In genomic region chr12:8793410-8794051, GRCm38 (mm10) we compare ENCODE assay signal across 16 mouse cellular contexts. TPM values are rescaled to one million over a fixed set of nuclear protein-coding genes. Genes with fewer than 3 reads are reported as not detected.
DNase-seq lines count a peak whose midpoint lies in the region; ATAC-seq and TF ChIP-seq lines count a peak whose summit lies in the region.
"Had no signal": no experiment of that assay in that cellular context is flagged by ENCODE, and none has a peak within 500 bp of the region (broad histone marks: within the 10 kb centered on the region; RNA-seq: fewer than 3 reads in every experiment).

No protein-coding gene starts in this region.

- H3K9ac ChIP-seq in forebrain, embryonic 16.5 days (replicated peaks; ENCODE audit: low read depth, low read length), result no peak overlapping the region
- H3K9ac ChIP-seq in midbrain, postnatal 0 days (replicated peaks; ENCODE audit: low read length, poor library complexity, severe bottlenecking), result no peak overlapping the region
- H3K9ac ChIP-seq in midbrain, embryonic 13.5 days (replicated peaks), result no peak overlapping the region
- H3K9ac ChIP-seq in liver, embryonic 11.5 days (ENCODE audit: low read depth, low read length), result no peak overlapping the region
- H3K9ac ChIP-seq: embryonic facial prominence, embryonic 15.5 days; forebrain, embryonic 13.5 days; limb, embryonic 12.5 days; stomach, embryonic 15.5 days had no signal

- H3K4me1 ChIP-seq in forebrain, embryonic 16.5 days (replicated peaks; ENCODE audit: control insufficient read depth, insufficient read depth, low read length), result no peaks in the 10 kb centered on the region
- peaks cover 15% of the 10 kb centered on the region for H3K4me1 ChIP-seq in forebrain, embryonic 10.5 days
- H3K4me1 ChIP-seq in midbrain, postnatal 0 days (ENCODE audit: insufficient read depth, low read length), result no peaks in the 10 kb centered on the region
- peaks cover 4% of the 10 kb centered on the region; the same call in 1 of the 2 replicates for H3K4me1 ChIP-seq in midbrain, embryonic 13.5 days (replicated peaks)
- no peaks in the 10 kb centered on the region for H3K4me1 ChIP-seq in liver, embryonic 11.5 days (replicated peaks; ENCODE audit: control insufficient read depth, insufficient read depth, low read length)
- H3K4me1 ChIP-seq: forebrain, embryonic 13.5 days had no signal

- WGBS in forebrain, embryonic 16.5 days, result 90% methylated on average over 2 of the region's 2 CpGs
- WGBS in forebrain, embryonic 10.5 days, result 94% methylated on average over 2 of the region's 2 CpGs
- 82% methylated on average over 2 of the region's 2 CpGs for WGBS in midbrain, postnatal 0 days
- WGBS in midbrain, embryonic 13.5 days, result 91% methylated on average over 2 of the region's 2 CpGs
- WGBS in liver, embryonic 11.5 days, result 68% methylated on average over 2 of the region's 2 CpGs

- TF ChIP-seq CTCF in midbrain, postnatal 0 days (IDR thresholded peaks at IDR 0.05), result no peak

- H3K36me3 ChIP-seq in forebrain, embryonic 16.5 days (ENCODE audit: control insufficient read depth, insufficient read depth), result peaks cover 16% of the 10 kb centered on the region
- H3K36me3 ChIP-seq in forebrain, embryonic 10.5 days (replicated peaks), result peaks cover 74% of the 10 kb centered on the region
- H3K36me3 ChIP-seq in midbrain, postnatal 0 days (ENCODE audit: insufficient read depth, low read length), result peaks cover 8% of the 10 kb centered on the region; the same call in 1 of the 2 replicates
- H3K36me3 ChIP-seq in midbrain, embryonic 13.5 days, result peaks cover 51% of the 10 kb centered on the region
- H3K36me3 ChIP-seq in liver, embryonic 11.5 days (ENCODE audit: control insufficient read depth, insufficient read depth, low read length), result no peaks in the 10 kb centered on the region; the same call in 1 of the 2 replicates

- H3K4me2 ChIP-seq in forebrain, embryonic 16.5 days (ENCODE audit: low read length), result no peak overlapping the region
- no peak overlapping the region for H3K4me2 ChIP-seq in midbrain, postnatal 0 days (ENCODE audit: low read depth, low read length, poor library complexity, severe bottlenecking)
- H3K4me2 ChIP-seq in midbrain, embryonic 13.5 days (replicated peaks), result no peak overlapping the region
- H3K4me2 ChIP-seq in liver, embryonic 11.5 days, result no peak overlapping the region
- H3K4me2 ChIP-seq: embryonic facial prominence, embryonic 15.5 days; forebrain, embryonic 13.5 days; limb, embryonic 12.5 days; stomach, embryonic 15.5 days had no signal

- H3K4me3 ChIP-seq in forebrain, embryonic 16.5 days (replicated peaks; ENCODE audit: low read length), result no peak overlapping the region
- no peak overlapping the region for H3K4me3 ChIP-seq in forebrain, embryonic 10.5 days
- no peak overlapping the region for H3K4me3 ChIP-seq in midbrain, postnatal 0 days (ENCODE audit: low read depth, low read length)
- no peak overlapping the region for H3K4me3 ChIP-seq in midbrain, embryonic 13.5 days (replicated peaks)
- no peak overlapping the region for H3K4me3 ChIP-seq in liver, embryonic 11.5 days (ENCODE audit: low read depth, low read length)
- H3K4me3 ChIP-seq: embryonic facial prominence, embryonic 15.5 days; forebrain, embryonic 13.5 days; gastrocnemius, adult 2 months; limb, embryonic 12.5 days; stomach, embryonic 15.5 days had no signal

- H3K27me3 ChIP-seq in forebrain, embryonic 16.5 days (replicated peaks; ENCODE audit: control insufficient read depth, insufficient read depth, low read length), result no peaks in the 10 kb centered on the region
- H3K27me3 ChIP-seq in forebrain, embryonic 10.5 days (ENCODE audit: poor library complexity, severe bottlenecking), result no peaks in the 10 kb centered on the region
- no peaks in the 10 kb centered on the region for H3K27me3 ChIP-seq in midbrain, postnatal 0 days (ENCODE audit: insufficient read depth, low read length)
- no peaks in the 10 kb centered on the region for H3K27me3 ChIP-seq in midbrain, embryonic 13.5 days
- H3K27me3 ChIP-seq in liver, embryonic 11.5 days (replicated peaks; ENCODE audit: control insufficient read depth, insufficient read depth, low read length), result no peaks in the 10 kb centered on the region
- H3K27me3 ChIP-seq: embryonic facial prominence, embryonic 15.5 days; forebrain, embryonic 13.5 days; limb, embryonic 12.5 days; Patski; stomach, embryonic 15.5 days had no signal

- ATAC-seq in forebrain, embryonic 16.5 days, result 0 out of 2 replicates have a peak, but pooled peaks have one; percentile 26
- no peak; the same call in 1 of the 2 replicates for ATAC-seq in midbrain, postnatal 0 days (ENCODE audit: low FRiP score)
- no peak for ATAC-seq in midbrain, embryonic 13.5 days
- ATAC-seq in liver, embryonic 11.5 days (replicated peaks; ENCODE audit: low FRiP score), result 0 out of 2 replicates have a peak, but pooled peaks have one; percentile 24
- ATAC-seq: forebrain, embryonic 13.5 days; Patski had no signal

- H3K9me3 ChIP-seq in forebrain, embryonic 16.5 days (ENCODE audit: control insufficient read depth, low read length), result no peaks in the 10 kb centered on the region; the same call in 1 of the 2 replicates
- H3K9me3 ChIP-seq in forebrain, embryonic 10.5 days, result peaks cover 10% of the 10 kb centered on the region
- H3K9me3 ChIP-seq in midbrain, postnatal 0 days (ENCODE audit: low read length), result no peaks in the 10 kb centered on the region; the same call in 1 of the 2 replicates
- H3K9me3 ChIP-seq in midbrain, embryonic 13.5 days, result no peaks in the 10 kb centered on the region
- H3K9me3 ChIP-seq in liver, embryonic 11.5 days (ENCODE audit: control insufficient read depth, low read length), result no peaks in the 10 kb centered on the region
- H3K9me3 ChIP-seq: embryonic facial prominence, embryonic 15.5 days; stomach, embryonic 15.5 days had no signal

- no peak for DNase-seq in forebrain, embryonic 10.5 days (ENCODE audit: extremely low spot score, low spot score)
- DNase-seq in midbrain, postnatal 0 days (ENCODE audit: low spot score), result peak; percentile 18
- no peak for DNase-seq in liver, embryonic 11.5 days (ENCODE audit: low spot score)
- no peak for DNase-seq in ovary, postnatal 14 days (ENCODE audit: low spot score)
- no peak for DNase-seq in embryo, embryonic 9.5 days (ENCODE audit: extremely low spot score)
- DNase-seq in right cerebral cortex, postnatal 25 days, result no peak
- DNase-seq: gastrocnemius, adult 2 months; heart, adult 11 months; lung, postnatal 14 days had no signal

- no peak overlapping the region for H3K27ac ChIP-seq in forebrain, embryonic 16.5 days (ENCODE audit: low read length)
- no peak overlapping the region for H3K27ac ChIP-seq in forebrain, embryonic 10.5 days
- no peak overlapping the region for H3K27ac ChIP-seq in midbrain, postnatal 0 days (ENCODE audit: low read depth, low read length)
- H3K27ac ChIP-seq in midbrain, embryonic 13.5 days, result no peak overlapping the region
- no peak overlapping the region for H3K27ac ChIP-seq in liver, embryonic 11.5 days (ENCODE audit: low read depth, low read length)
- H3K27ac ChIP-seq: embryonic facial prominence, embryonic 15.5 days; forebrain, embryonic 13.5 days; gastrocnemius, adult 2 months; limb, embryonic 12.5 days; stomach, embryonic 15.5 days had no signal

RNA-seq across cellular contexts. Expression of gene Sdc1, which starts 22.4 kb away (rescaled TPM):
- 25.0 and 33.4 TPM in 2 replicates for polyA plus RNA-seq in forebrain, embryonic 16.5 days (2015; fragmentation: Nextera tagmentation; extraction: Ambion mirVana)
- 133 and 140 TPM in 2 replicates for polyA plus RNA-seq in forebrain, embryonic 10.5 days (2016; fragmentation: Nextera tagmentation; extraction: Ambion mirVana)
- total RNA-seq in midbrain, postnatal 0 days (2014; rRNA removed), result 16.2 and 21.1 TPM in 2 replicates
- polyA plus RNA-seq in midbrain, postnatal 0 days (2015; fragmentation: Nextera tagmentation; extraction: Ambion mirVana), result 11.7 and 12.3 TPM in 2 replicates
- 30.1 and 30.8 TPM in 2 replicates for polyA plus RNA-seq in midbrain, embryonic 13.5 days (2015; fragmentation: Nextera tagmentation; extraction: Ambion mirVana)
- 50.2 and 51.6 TPM in 2 replicates for polyA plus RNA-seq in liver, embryonic 11.5 days (2014; fragmentation: Nextera tagmentation; extraction: Ambion mirVana)

Comparison
In these comparisons a context has a peak if more than half of its experiments do, and no peak if none do; other contexts are left out.
1. ATAC-seq: peak in forebrain, embryonic 16.5 days (single experiment) and liver, embryonic 11.5 days (single experiment); none in midbrain, postnatal 0 days (single experiment) and midbrain, embryonic 13.5 days (single experiment).